Mouse (Mus musculus): ENCODE measurements around the gene Tigit. TPM values are rescaled to one million over a fixed set of nuclear protein-coding genes. Genes with fewer than 3 reads are reported as not detected.

Gene Tigit
- polyA plus RNA-seq (2021), result not detected

GRCm38 (mm10) chr16:43663978-43664579 is at the start of gene Tigit:
TSS of gene Tigit (minus strand) at chr16:43664146.
- CTCF ChIA-PET, result no interaction called here
- POLR2A ChIA-PET, result no interaction called here

GRCm38 (mm10) chr16:43711361-43711760 is 47.4 kb upstream of the Tigit start:
- POLR2A ChIA-PET, result no interaction called here
- ATAC-seq (no peak), DNase-seq (ENCODE audit: low read depth, low spot score) (no peak)
- H3K27me3 ChIP-seq, result no peaks in the 10 kb centered on the region
- TF ChIP-seq CTCF (IDR thresholded peaks at IDR 0.05), result no peak
- in situ Hi-C loops (cut with MboI; ENCODE audit: low pct_unique_long_range_greater_than_20kb), result no loop called here
- CTCF ChIA-PET, result no interaction called here

More at GRCm38 (mm10) chr16:43663978-43664579, at the start of gene Tigit:
- H3K27me3 ChIP-seq, result no peaks in the 10 kb centered on the region
- DNase-seq (ENCODE audit: low read depth, low spot score) (no peak), ATAC-seq (no peak)
- TF ChIP-seq CTCF (IDR thresholded peaks at IDR 0.05), result no peak
- in situ Hi-C loops (cut with MboI; ENCODE audit: low pct_unique_long_range_greater_than_20kb), result no loop called here

GRCm38 (mm10) chr16:43710651-43711050 is 46.7 kb upstream of the Tigit start:
- DNase-seq (ENCODE audit: low read depth, low spot score), result no peak
- TF ChIP-seq CTCF (IDR thresholded peaks at IDR 0.05), result no peak
- no peaks in the 10 kb centered on the region for H3K27me3 ChIP-seq
- POLR2A ChIA-PET, result no interaction called here
- in situ Hi-C loops (cut with MboI; ENCODE audit: low pct_unique_long_range_greater_than_20kb), result no loop called here
- CTCF ChIA-PET, result interaction anchor here (1.4 kb wide), 1 partner anchor 11 kb away, joined by 6 read pairs; no protein-coding TSS in a partner anchor
- ATAC-seq, result no peak

- in situ Hi-C loops (cut with MboI; ENCODE audit: low pct_unique_long_range_greater_than_20kb), result no loop called here
- DNase-seq (ENCODE audit: low read depth, low spot score) (no peak), ATAC-seq (no peak)
- no peaks in the 10 kb centered on the region for H3K27me3 ChIP-seq
- CTCF ChIA-PET, result interaction anchor here (1.4 kb wide), 1 partner anchor 10 kb away, joined by 6 read pairs; no protein-coding TSS in a partner anchor
- TF ChIP-seq CTCF (IDR thresholded peaks at IDR 0.05), result no peak
- POLR2A ChIA-PET, result interaction anchor here (0.6 kb wide), 1 partner anchor 781 kb away, joined by 3 read pairs; no protein-coding TSS in a partner anchor
These were observed 46.2 kb upstream of the Tigit start for GRCm38 (mm10) chr16:43710134-43710475.

GRCm38 (mm10) chr16:43709432-43710133 is 45.6 kb upstream of the Tigit start:
- DNase-seq (ENCODE audit: low read depth, low spot score) (no peak), ATAC-seq (no peak)
- ChIA-PET POLR2A (interaction anchor here (0.6 kb wide), 1 partner anchor 781 kb away, joined by 3 read pairs; no protein-coding TSS in a partner anchor), CTCF (interaction anchor here (1.4 to 1.6 kb wide), 2 partner anchors 10 to 11 kb away, joined by 5 to 6 read pairs; no protein-coding TSS in a partner anchor)
- in situ Hi-C loops (cut with MboI; ENCODE audit: low pct_unique_long_range_greater_than_20kb), result no loop called here
- H3K27me3 ChIP-seq, result no peaks in the 10 kb centered on the region
- no peak for TF ChIP-seq CTCF (IDR thresholded peaks at IDR 0.05)

GRCm38 (mm10) chr16:43709062-43709413 is 45.1 kb upstream of the Tigit start:
- ChIA-PET POLR2A (no interaction called here), CTCF (interaction anchor here (0.8 to 1.6 kb wide), 2 partner anchors 9 to 12 kb away, joined by 3 to 5 read pairs; no protein-coding TSS in a partner anchor)
- no peaks in the 10 kb centered on the region for H3K27me3 ChIP-seq
- no peak for ATAC-seq
- no peak for DNase-seq (ENCODE audit: low read depth, low spot score)
- in situ Hi-C loops (cut with MboI; ENCODE audit: low pct_unique_long_range_greater_than_20kb), result no loop called here
- TF ChIP-seq CTCF (IDR thresholded peaks at IDR 0.05), result no peak

GRCm38 (mm10) chr16:43708335-43709061 is 44.6 kb upstream of the Tigit start:
- in situ Hi-C loops (cut with MboI; ENCODE audit: low pct_unique_long_range_greater_than_20kb), result no loop called here
- ATAC-seq (no peak), DNase-seq (ENCODE audit: low read depth, low spot score) (no peak)
- ChIA-PET CTCF (interaction anchor here (0.8 to 1.6 kb wide), 2 partner anchors 9 to 12 kb away, joined by 3 to 5 read pairs; no protein-coding TSS in a partner anchor), POLR2A (no interaction called here)
- TF ChIP-seq CTCF (IDR thresholded peaks at IDR 0.05), result no peak
- H3K27me3 ChIP-seq, result no peaks in the 10 kb centered on the region

- DNase-seq (ENCODE audit: low read depth, low spot score) (peak; percentile 39), ATAC-seq (peak; percentile 64)
- ChIA-PET POLR2A (interaction anchor here (0.5 kb wide), 1 partner anchor 485 kb away, joined by 5 read pairs; no protein-coding TSS in a partner anchor), CTCF (interaction anchor here (1.0 to 1.1 kb wide), 2 partner anchors 11 to 15 kb away, joined by 3 read pairs; no protein-coding TSS in a partner anchor)
- H3K27me3 ChIP-seq, result no peaks in the 10 kb centered on the region
- TF ChIP-seq CTCF (IDR thresholded peaks at IDR 0.05), result no peak
- in situ Hi-C loops (cut with MboI; ENCODE audit: low pct_unique_long_range_greater_than_20kb), result no loop called here
These were observed 38.0 kb upstream of the Tigit start for GRCm38 (mm10) chr16:43701765-43702504.

- in situ Hi-C loops (cut with MboI; ENCODE audit: low pct_unique_long_range_greater_than_20kb), result no loop called here
- POLR2A ChIA-PET, result interaction anchor here (0.6 kb wide), 1 partner anchor 22 kb away, joined by 4 read pairs; no protein-coding TSS in a partner anchor
- TF ChIP-seq CTCF (IDR thresholded peaks at IDR 0.05), result no peak
- CTCF ChIA-PET, result interaction anchor here (2.1 kb wide), 1 partner anchor 9 kb away, joined by 6 read pairs; no protein-coding TSS in a partner anchor
- no peaks in the 10 kb centered on the region for H3K27me3 ChIP-seq
- ATAC-seq (no peak), DNase-seq (ENCODE audit: low read depth, low spot score) (no peak)
These were observed 36.6 kb upstream of the Tigit start for GRCm38 (mm10) chr16:43700575-43700974.
